Mouse (Mus musculus) CH12.LX (cell line): ENCODE measurements around the gene Psmf1. TPM values are rescaled to one million over a fixed set of nuclear protein-coding genes. Genes with fewer than 3 reads are reported as not detected.

ENCODE experiments used
- DNase-seq: peaks from one replicate; pipeline ENCODE4 v3.0.0-alpha.2; 2013; ENCODE audit errors: extremely low read depth
- H3K27ac ChIP-seq: 2 replicates; pipeline ENCODE4 v1.5.1; 2012; ENCODE audit warnings: low read depth, mild to moderate bottlenecking, control low read depth, moderate library complexity; ENCODE audit not compliant: insufficient read depth
- H3K27me3 ChIP-seq: replicated peaks from 2 replicates; pipeline ENCODE3; 2012; ENCODE audit warnings: inconsistent platforms
- H3K36me3 ChIP-seq, 2 experiments: replicated peaks in 1 of 2; 2 replicates each; pipeline versions ENCODE3 to v1.6.1; 2012; ENCODE audit warnings: inconsistent platforms in 1 of 2, low read length in 1 of 2, mild to moderate bottlenecking in 1 of 2, mixed read lengths in 1 of 2, moderate library complexity in 1 of 2; ENCODE audit not compliant: control insufficient read depth in 1 of 2, insufficient read depth in 1 of 2
- H3K4me1 ChIP-seq, 2 experiments: 2 replicates each; pipeline ENCODE4 v1.6.1; 2012; ENCODE audit warnings: inconsistent platforms in 1 of 2, moderate library complexity in 1 of 2; ENCODE audit not compliant: insufficient read depth in 2 of 2, control insufficient read depth in 1 of 2
- H3K4me2 ChIP-seq: 2 replicates; pipeline ENCODE4 v1.6.1; 2012; ENCODE audit warnings: low read depth, mild to moderate bottlenecking, control low read depth; ENCODE audit not compliant: poor library complexity, insufficient read depth, severe bottlenecking
- H3K4me3 ChIP-seq, 3 experiments: fragments of 150-350 bp in 1 of 3; sonication (generic) in 1 of 3; replicated peaks in 1 of 3; 2 replicates each; pipeline versions ENCODE3 to v1.5.1; 2011 to 2012; ENCODE audit warnings: low read depth in 2 of 3, low read length in 2 of 3, mild to moderate bottlenecking in 2 of 3, moderate library complexity in 2 of 3, control low read depth in 1 of 3, improper control_type of control experiment in 1 of 3, inconsistent platforms in 1 of 3, mixed read lengths in 1 of 3; ENCODE audit not compliant: poor library complexity in 1 of 3
- H3K79me2 ChIP-seq: replicated peaks from 2 replicates; pipeline ENCODE4 v1.6.1; 2012; ENCODE audit warnings: mild to moderate bottlenecking, moderate library complexity; ENCODE audit not compliant: control insufficient read depth, poor library complexity, insufficient read depth, severe bottlenecking; ENCODE audit errors: extremely low read depth
- H3K9ac ChIP-seq: 2 replicates; pipeline ENCODE4 v1.6.1; 2012; ENCODE audit warnings: low read depth, mild to moderate bottlenecking, control low read depth, moderate library complexity; ENCODE audit not compliant: insufficient read depth
- H3K9me3 ChIP-seq: replicated peaks from 2 replicates; pipeline ENCODE3; 2012; ENCODE audit warnings: low read length, inconsistent platforms, mixed read lengths
- BHLHE40 ChIP-seq: IDR thresholded peaks from 2 replicates; pipeline ENCODE4 v1.6.1; 2011; ENCODE audit warnings: mild to moderate bottlenecking, low read depth, low read length, improper control_type of control experiment
- E2F4 ChIP-seq: IDR thresholded peaks from 2 replicates; pipeline ENCODE4 v1.6.1; 2011; ENCODE audit warnings: low read depth, low read length, improper control_type of control experiment; ENCODE audit not compliant: insufficient replicate concordance
- EP300 ChIP-seq: IDR thresholded peaks from 2 replicates; pipeline ENCODE4 v1.6.1; 2011; ENCODE audit warnings: low read length, improper control_type of control experiment
- IRF4 ChIP-seq: IDR thresholded peaks from 2 replicates; pipeline ENCODE4 v1.6.1; 2014; ENCODE audit warnings: low read depth, mild to moderate bottlenecking, inconsistent platforms, low read length, improper control_type of control experiment
- MAX ChIP-seq: IDR thresholded peaks from 2 replicates; pipeline ENCODE4 v1.6.1; 2011; ENCODE audit warnings: low read length, improper control_type of control experiment
- POLR2AphosphoS2 ChIP-seq: IDR thresholded peaks from 2 replicates; pipeline ENCODE4 v1.6.1; 2011; ENCODE audit warnings: low read depth, low read length, improper control_type of control experiment
- RAD21 ChIP-seq: IDR thresholded peaks from 2 replicates; pipeline ENCODE4 v1.6.1; 2011; ENCODE audit warnings: low read depth, mild to moderate bottlenecking, low read length, improper control_type of control experiment, moderate library complexity
- RCOR1 ChIP-seq: conservative IDR thresholded peaks from 2 replicates; pipeline ENCODE4 v1.6.1; 2012; ENCODE audit warnings: low read depth, mild to moderate bottlenecking, inconsistent platforms, low read length, improper control_type of control experiment
- SIN3A ChIP-seq: IDR thresholded peaks from 2 replicates; pipeline ENCODE4 v1.6.1; 2012; ENCODE audit warnings: low read length, improper control_type of control experiment, inconsistent platforms
- ZKSCAN1 ChIP-seq: IDR thresholded peaks from 2 replicates; pipeline ENCODE4 v1.6.1; 2012; ENCODE audit warnings: low read depth, inconsistent platforms, low read length, improper control_type of control experiment, borderline replicate concordance
- ZNF384 ChIP-seq: IDR thresholded peaks from 2 replicates; pipeline ENCODE4 v1.6.1; 2012; ENCODE audit warnings: low read depth, low read length, improper control_type of control experiment, inconsistent platforms
- dilution Hi-C: fragments of 300-500 bp; cut with MboI; formaldehyde crosslinking; loops from 2 replicates; pipeline ENCODE4 v1.14.3; 2020; ENCODE audit warnings: low sequenced_read_pairs; ENCODE audit not compliant: extremely low pct_unique_long_range_greater_than_20kb, extremely low pct_ligation_motif_present
- in situ Hi-C: fragments of 300-500 bp; cut with MboI; formaldehyde crosslinking; loops from 3 replicates; pipeline ENCODE4 v1.14.3; 2019; ENCODE audit warnings: low sequenced_read_pairs, low pct_ligation_motif_present, low pct_unique_long_range_greater_than_20kb, mixed read lengths
- polyA plus RNA-seq: library from polyadenylated mRNA; unstranded; fragments of >175 nt; gene quantifications from 2 replicates; pipeline ENCODE4 v1.2.1, GENCODE M21; 2012; ENCODE audit warnings: low read depth; ENCODE audit not compliant: insufficient read length
- total RNA-seq, 2 experiments: library from RNA; depleted of rRNA; stranded (reverse); fragments of 300-350 nt in 1 of 2; fragments of >200 nt in 1 of 2; gene quantifications; 2 replicates each; pipeline ENCODE4 v1.2.3; 2012 to 2014

Psmf1 gene
- total and polyA plus RNA-seq, 3 experiments: 29.5 to 59.7 (median 32.5) TPM

DNA sequence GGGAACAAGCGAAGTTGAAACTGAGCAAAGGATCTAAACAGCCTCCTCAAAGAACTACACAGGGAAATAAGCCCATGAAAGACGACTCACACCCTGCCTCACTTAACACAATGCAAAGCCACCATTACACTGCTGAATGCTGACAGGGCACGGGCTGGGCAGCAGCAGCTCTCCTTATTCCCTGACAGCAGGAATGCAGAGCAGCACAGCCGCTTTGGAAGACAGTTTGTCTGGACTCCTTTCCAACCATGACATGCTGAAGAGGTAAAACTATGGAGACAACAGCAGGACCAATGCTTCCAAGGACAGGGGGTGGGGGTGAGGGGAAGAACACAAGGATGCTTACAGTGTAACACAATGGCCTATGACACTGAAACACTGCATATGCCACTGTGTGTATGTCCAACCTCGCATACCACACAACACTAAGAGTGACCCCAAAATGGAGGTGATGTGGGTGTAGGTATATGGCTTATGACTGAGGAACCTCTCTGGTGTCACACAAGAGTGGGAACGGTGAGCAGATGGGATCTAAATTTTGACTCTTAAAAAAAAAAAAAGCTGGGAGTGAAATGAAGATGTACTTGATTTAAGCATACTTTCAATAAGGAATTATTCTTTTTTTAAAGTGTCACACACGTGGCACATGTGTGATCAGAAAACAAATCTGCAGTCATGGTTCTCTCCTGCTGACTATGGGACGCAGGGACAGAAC is 10.7 kb downstream of the Psmf1 start:
- H3K9me3 ChIP-seq: no peaks in the 10 kb centered on the region
- H3K27me3 ChIP-seq: no peaks in the 10 kb centered on the region
- no peak overlapping the region for H3K9ac ChIP-seq
- no peaks in the 10 kb centered on the region; a peak in 1 of 4 replicates for H3K4me1 ChIP-seq
- dilution Hi-C loops (no loop called here), in situ Hi-C loops (no loop called here)
- H3K4me2 ChIP-seq: no peak overlapping the region
- DNase-seq: no peak
- TF ChIP-seq MAX (no peak), ZNF384 (no peak), E2F4 (no peak), POLR2AphosphoS2 (no peak)
- H3K27ac ChIP-seq: no peak overlapping the region
- H3K79me2 ChIP-seq: peaks cover 9% of the 10 kb centered on the region; the same call in 1 of the 2 replicates
- no peak overlapping the region for H3K4me3 ChIP-seq
- peaks cover 53 to 80% of the 10 kb centered on the region in 2 experiments for H3K36me3 ChIP-seq

DNA sequence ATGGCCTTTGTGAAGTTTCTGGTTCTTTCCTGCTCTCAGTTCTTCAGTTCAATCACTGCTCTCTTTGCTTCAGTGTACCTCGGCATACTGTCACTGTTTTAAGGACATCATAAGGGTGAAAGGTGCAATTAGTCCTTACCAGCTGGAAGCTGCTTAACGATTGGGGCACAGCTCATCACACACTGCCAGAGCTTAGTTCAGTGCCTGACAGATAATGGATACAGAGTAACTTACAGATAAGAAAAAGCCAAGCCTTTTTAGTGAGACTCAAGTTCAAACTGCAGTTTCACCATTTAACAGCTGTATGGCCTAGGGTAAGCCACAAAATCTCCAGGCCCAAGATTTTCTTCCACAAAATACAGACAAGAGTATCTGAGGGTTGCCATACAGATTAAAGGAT is 19.9 kb downstream of the Psmf1 start:
- Histone ChIP-seq H3K79me2 (no peaks in the 10 kb centered on the region), H3K4me1 (no peaks in the 10 kb centered on the region), H3K27ac (no peak overlapping the region), H3K36me3 (peaks cover 64 to 90% of the 10 kb centered on the region in 2 experiments), H3K27me3 (no peaks in the 10 kb centered on the region), H3K9ac (no peak overlapping the region), H3K4me3 (no peak overlapping the region), H3K4me2 (no peak overlapping the region), H3K9me3 (peaks cover 3% of the 10 kb centered on the region)
- in situ Hi-C loops (no loop called here), dilution Hi-C loops (no loop called here)
- DNase-seq: no peak
- TF ChIP-seq SIN3A: no peak
- TF ChIP-seq RAD21: no peak

DNA sequence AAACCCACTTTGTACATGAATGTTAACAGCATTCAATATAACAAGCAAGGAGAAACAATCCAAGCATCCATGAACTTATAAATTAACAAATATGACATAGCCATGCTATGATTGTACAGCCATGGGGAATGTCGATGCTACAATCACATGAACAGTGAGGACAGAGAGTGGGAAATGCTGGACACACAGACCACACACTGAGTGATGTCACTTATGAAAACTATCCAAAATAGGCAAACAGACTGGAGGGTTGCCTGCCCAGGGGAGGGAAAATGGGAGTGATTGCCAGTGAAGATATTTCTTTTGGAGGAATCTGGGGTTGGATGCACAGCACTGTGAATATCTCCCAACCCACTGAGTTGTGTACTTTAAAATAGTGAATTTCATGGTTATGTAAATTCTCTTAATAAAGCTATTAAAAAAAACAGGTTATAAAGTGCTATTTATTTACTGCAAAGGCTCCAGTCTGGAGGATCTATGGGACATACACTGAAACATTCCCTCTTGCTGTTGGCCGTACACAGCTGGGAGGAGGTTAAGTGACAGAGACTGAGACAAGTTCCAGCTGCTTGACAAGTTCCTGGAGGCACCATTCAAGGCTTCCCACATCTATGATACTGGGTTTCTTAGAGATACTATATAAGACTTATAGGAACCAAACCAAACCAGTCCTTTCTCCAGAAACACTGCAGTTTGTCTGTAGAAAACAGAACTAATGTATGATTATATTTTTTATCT is 27.5 kb downstream of the Psmf1 start:
- peaks cover 44 to 67% of the 10 kb centered on the region in 2 experiments for H3K36me3 ChIP-seq
- no peaks in the 10 kb centered on the region for H3K9me3 ChIP-seq
- no peaks in the 10 kb centered on the region for H3K27me3 ChIP-seq
- no peak overlapping the region for H3K4me2 ChIP-seq
- no peak for DNase-seq
- H3K27ac ChIP-seq: no peak overlapping the region
- H3K79me2 ChIP-seq: no peaks in the 10 kb centered on the region
- dilution Hi-C loops (no loop called here), in situ Hi-C loops (no loop called here)
- H3K4me3 ChIP-seq: no peak overlapping the region
- no peak overlapping the region for H3K9ac ChIP-seq
- H3K4me1 ChIP-seq: no peaks in the 10 kb centered on the region
- no peak for TF ChIP-seq RCOR1
- TF ChIP-seq ZKSCAN1: no peak
- TF ChIP-seq RAD21: no peak
- TF ChIP-seq IRF4: no peak
- TF ChIP-seq BHLHE40: no peak
- no peak for TF ChIP-seq EP300
